Mouse (Mus musculus) hindlimb bud, embryonic 11.5 days (tissue): ENCODE data around the gene Snx25.

Experiments
- DNase-seq: peaks from one replicate; pipeline ENCODE4 v3.0.0-alpha.2; 2012; ENCODE audit warnings: low read depth, low spot score; ENCODE audit errors: extremely low spot score

The Snx25 gene

DNA sequence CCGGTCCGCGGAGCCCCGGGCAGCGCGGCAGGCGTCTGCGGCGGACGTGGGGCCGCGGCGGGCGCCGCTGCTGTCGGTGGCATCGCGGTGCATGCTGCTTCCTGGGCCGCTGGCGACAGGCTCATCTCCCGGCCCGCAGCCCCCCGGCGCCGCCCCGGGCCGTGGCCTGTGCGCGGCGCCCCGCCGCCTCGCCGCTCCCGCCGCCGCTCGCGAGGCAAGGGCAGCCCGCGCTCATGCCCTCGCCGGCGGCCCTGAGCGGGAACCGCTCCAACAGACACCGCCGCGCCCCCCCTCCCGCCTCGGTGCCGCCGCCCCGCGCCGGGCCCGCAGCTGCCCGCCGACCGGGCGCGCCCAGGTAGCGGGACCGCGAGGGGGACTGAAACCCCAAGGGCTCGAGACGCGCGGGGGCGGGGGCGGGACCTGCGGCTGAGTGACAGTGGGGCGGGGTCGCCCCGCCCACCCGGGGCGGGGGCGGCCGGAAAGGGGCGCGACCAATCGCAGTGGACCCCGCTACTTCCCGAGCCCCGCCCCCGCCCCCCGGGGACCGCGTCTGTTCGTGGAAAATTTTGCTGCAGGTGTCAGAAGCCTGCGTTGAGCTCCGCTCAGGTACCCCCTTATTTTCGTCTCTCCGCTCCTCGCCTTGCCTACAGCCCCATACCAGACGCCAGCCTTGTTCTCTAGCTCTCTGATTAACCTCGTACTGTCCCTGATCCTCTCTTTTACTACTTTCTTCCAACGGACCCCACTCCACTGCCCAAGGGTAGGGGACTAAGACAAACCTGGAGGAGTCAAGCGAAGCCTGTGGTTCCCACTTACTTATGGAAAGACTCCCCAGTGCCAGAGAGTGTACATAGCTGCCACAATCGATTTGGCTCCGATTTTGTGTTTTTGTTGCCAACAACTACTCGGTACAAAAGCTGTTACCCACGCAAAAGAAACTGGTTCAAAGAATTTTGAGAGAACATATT lies at the start of gene Snx25:
Gene Snx25, minus strand, starts transcription at position 96 of the 968 bp plus-strand sequence.
- no peak for DNase-seq

DNA sequence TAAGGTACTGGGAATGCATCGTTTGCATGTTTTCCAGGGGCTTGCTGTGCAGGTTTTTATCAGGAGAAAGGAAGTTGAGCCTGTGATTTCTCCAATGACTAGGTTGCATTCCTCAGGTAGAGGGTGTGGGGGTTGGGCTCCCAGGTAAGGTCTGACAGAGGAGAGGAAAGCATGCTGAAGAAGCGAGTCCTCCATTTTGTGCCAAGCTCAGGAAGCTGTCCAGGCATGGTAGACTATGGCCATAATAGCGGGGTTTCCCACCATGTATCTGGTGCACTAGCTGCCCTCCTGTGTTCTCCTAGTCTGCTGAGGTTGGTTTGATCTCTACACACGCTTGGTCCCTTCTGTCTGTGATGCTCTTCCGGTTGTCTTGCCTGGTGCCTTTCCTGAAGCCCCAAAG lies 45.7 kb upstream of the Snx25 start:
- no peak for DNase-seq

DNA sequence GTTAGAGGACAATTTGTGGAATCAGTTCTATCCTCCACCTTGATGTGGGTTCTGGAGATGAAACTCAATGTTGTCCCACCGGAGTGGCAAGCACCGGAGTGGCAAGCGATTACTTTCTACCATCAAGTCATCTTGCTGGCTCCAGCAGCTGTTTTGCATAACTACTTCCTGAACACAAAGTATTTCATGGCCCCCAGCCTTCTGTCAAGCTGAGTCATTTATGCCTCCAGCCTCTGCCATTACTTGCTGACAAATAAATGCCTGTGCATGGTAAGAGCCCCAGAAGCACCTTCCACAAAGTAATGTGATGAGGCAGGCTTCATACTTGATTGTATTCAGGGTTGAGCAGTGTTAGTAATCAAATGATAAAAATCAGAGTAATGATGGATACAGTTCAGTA lies 44.9 kb upstream of the Snx25 start:
- DNase-seq, result no peak

DNA sequence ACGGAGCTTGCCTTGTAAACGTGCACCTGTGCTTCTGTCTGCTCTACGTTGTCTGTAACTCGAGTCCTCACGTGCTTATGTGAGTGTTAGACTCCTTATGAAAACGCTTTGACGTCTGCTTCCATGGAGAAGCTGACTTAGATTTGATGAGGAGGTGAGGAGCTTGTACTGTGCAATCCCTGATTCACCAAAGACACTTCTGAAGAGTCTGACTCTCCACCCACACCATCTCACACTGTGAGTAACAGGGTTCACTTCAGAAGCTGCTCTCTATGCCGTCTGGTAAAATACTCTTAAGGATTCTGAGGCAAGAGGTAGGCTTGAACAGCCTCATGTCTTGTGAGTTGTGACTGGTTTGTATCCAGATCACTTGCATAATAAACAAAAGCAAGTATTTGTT lies 41.1 kb upstream of the Snx25 start:
- no peak for DNase-seq

DNA sequence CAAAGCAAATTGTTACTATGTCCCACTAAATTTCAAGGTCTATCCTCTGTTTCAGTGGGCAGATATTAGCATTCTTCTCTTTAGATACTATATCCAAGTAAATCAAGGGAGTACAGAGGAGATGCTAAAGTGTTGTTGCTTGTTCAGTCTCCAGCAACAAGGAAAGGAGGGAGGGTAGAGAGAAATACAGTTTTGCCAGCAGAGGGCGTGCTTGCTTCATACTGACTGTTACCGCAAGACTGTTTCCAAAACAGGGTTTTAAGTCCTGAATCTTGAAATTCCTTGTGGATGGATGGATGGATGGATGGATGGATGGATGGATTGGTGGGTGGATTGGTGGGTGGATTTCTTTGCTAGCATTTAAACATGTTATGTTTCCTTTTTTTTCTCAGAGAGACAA lies 33.4 kb upstream of the Snx25 start:
- peak; percentile 42 for DNase-seq

DNA sequence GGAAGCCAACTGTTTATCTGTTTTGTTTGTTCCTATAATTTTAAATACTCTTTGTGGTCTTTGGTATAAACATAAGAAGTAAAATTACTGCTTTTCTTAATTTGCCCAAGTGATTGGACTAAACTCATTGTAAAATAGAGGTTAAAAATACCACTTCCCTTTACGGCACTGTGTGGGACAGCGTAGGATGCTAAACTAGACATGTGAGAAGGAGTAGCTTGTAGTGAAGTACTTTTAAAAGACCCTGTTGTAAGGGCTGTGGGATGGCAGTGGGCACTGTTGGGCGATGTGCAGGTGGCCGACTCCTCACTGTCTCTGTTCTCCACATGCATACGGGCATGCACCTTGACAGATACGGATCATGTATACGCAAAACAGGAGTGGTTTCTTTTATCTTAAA lies 28.2 kb upstream of the Snx25 start:
- no peak for DNase-seq

DNA sequence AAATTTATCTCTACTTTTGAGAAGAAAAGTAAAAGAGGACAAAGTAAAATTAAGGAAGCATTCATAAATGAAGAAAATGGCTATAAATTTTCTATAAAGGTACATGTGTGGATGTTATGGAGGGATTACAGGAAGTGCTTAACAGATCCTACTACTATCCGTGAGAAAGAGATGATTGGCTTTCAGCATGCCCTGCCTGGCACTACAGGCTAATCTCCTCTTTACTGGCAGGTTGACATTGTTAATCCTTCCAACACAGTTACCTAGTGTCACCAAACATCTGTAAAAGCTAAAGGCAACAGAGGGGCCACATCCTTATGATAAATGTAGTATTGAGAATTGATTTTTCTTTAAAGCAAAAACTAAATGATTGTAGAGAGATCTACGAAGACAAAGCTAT lies 21.7 kb upstream of the Snx25 start:
- no peak for DNase-seq

DNA sequence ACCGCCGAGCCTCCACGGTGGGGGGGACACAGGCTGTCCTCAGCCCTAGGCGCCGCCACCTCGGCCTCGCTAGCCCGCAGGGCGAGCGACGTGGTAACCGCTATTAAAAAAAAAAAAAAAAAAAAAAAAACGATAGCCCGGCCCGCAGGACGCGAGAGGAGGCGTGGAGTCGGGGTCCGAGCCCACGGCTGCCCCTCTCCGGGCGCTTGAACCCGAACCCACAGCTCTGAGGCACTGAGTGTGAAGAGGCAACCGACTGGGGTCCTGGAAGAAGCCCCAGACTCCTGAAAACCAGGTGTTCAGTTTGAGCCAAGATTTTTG lies 11.9 kb upstream of the Snx25 start:
- DNase-seq, result no peak

DNA sequence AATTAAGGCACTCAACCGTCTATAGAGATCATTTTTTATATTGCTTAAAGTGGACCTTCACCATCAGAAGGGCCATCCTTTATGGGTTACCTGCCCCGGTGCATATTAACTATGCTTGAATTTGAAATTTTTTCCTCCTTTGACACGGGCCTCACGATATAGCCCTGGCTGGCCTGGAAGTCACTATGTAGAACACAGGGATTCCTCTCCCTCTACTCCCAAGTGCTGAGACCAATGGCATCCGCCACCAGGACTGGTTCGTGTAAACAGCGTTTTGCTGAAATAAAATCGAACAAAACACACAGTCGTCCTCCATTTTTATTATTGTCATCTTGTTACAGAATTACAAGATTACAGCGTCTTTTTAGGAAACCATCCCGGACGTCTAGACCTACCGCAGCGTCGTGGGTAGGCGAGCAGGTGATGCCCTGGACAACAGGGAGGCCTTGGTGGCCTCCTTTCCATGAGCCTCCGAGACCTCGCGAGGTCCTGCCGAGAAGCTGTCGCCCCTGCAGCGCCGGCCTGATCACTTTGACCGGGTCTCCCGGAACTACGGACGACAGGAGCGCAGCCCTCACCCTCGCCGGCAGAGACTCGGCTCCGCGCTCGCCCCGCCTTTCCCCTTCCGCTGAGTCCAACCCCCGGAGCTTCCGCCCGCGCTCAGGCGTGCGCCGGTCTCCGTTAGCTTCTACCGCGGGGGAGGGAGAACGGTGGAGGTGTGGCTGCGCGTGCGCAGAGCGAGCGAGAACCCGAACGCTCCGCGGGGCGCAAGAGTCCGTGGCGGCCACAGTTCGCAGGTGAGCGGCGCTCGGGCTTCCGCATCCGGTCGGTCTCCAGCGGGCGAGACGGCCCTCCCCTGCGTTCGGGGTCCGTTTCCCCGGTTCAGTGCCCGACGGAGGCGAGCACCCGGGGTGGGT lies 11.3 kb upstream of the Snx25 start:
- peak; percentile 71 for DNase-seq

DNA sequence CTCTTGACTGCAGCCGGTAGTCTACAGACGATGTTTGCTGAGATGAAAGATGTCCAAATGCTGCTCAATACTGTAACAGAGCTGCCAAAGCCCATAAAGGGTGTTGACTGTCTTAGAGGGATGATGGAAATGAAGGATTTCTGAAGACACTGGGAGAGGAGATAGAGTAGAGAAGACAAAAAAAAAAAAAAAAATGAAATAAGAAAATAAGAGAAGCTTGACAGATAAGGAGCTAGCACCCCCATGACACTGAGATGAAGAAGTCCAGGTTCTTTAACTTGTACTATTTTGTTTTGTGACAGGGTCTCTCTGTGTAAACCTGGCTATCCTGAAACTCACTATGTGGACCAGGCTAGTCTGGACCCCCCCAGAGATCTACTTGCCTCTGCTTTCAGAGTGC lies 1.1 kb upstream of the Snx25 start:
- no peak for DNase-seq

DNA sequence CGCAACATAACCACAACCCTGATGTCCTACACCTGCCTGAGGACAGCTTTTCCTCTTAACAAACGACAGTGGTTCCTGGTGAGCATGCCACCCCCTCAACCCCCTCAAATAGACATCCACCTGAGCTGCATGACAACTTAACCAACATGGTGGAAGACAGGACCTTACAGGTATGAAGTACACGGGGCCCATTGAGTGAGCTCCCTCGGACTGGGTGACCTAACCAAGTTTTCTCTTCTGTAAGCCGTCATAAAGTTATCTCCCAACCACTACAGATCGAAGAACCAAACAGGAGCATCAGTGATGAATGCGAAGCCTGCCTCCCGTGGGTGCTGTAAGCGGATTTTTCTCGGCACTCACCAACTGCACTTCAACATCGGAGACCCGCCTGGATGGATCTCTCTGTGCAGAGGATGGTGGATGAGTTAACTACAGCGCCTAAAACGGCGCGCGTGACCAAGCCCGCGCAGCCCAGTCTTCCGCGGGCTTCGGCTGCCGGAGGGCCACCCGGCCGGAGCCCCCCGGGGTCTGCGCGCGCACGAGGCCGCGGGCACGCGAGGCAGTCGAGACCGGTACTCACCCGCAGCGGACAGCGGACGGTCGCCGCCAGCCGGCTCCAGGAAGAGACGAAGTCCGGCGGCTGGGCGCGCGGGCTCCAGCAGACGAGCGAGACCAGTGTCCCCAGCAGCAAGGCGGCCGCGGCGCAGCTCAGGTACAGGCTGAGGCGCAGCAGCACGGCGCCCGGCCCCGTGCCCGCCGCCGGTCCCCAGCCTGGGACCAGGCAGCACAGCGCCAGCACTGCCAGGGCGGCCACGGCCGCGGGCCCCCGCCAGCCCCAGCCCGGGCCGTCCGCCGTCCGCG lies 527 bp downstream of the Snx25 start, which contains the start of gene Cfap97:
Gene Cfap97, plus strand, starts transcription at position 570 of the 861 bp plus-strand sequence.
- DNase-seq, result no peak

DNA sequence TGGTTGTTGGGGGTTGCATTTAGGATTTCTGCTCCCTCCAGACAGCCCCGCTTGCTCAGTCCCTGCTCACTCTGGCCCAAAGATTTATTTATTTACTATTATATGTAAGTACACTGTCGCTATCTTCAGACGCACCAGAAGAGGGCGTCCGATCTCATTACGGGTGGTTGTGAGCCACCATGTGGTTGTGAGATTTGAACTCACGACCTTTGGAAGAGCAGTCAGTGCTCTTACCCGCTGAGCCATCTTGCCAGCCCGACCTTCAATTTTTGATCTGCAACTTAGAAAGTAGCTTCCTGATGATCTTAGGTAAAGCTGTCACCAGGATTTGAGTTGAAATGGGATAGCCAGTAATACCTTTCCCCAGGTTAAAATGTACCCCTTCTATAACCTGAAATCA lies 2.2 kb downstream of the Snx25 start:
- no peak for DNase-seq

DNA sequence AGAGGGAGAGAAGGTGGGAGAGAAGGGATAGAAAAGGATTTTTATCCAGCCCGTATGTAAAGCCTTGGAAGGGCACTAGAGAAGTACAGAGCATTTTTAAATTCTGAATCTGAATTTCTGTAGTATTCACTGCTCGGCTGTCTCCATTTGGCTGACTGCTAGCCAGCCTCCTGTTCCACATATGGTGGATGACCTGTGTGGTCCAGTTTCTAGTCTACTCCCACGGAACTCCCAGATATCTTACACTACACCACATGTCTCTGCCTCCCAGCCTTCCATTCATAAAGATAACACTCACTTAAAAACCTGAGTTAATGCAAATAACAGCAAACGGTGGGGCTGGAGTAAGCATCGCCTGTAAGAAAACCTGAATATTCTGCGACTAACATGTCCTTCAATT lies 2.7 kb downstream of the Snx25 start:
- DNase-seq, result no peak

DNA sequence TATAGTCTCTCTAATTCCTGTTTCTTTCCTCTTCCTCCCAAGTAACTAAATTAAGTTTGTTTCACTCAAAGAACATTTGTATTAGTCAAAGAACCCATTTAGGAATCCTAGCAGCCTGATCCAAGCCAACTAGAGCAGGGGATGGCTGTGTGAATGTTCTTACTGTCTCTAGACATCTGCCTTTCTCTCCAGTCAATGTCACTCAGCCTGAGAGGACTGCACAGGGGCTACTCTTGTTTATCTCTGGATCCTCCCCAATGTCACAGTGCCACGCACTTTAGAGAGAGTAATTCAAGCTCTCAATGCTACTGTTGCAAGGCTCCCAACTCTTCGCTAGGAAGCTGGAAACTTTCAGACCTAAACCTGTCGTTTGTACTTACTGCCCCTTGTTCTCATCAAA lies 5.8 kb downstream of the Snx25 start:
- no peak for DNase-seq

DNA sequence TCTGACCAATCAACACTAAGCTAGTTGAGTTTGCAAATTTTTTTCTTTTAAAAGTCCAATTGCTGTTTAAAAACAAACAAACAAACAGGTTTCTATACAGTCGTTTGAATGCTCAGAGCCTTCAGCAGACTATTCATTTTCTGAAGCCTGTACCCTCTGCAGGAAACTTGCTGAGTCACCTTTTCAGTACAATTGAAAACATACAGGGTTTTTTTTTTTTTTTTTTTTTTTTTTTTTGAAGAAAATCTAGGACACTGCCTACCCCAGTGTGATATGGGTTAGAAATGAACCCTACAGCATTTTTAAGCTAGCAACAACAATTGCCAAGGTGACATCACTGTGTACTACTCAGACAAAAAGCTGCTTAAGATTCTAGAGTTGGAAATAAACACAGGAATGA lies 8.0 kb downstream of the Snx25 start:
- no peak for DNase-seq

DNA sequence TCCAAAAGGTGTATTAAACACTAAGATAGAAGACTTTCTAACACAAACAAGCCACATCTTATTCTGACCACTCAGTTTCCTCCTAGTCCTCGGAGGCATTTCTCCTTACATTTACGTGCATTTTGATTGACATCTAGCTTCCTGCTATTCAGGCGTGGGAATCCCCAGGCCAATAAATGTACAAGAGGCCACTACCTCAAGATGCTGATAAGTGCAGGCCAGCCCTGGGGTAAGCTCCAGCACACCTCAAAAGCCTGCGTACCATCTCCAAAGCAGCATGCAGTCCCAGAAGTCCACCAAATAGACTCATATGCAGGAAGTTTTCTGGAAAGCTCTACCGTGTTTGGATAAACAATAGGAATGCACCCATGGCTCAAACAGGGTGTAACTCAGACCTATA lies 8.5 kb downstream of the Snx25 start:
- DNase-seq, result no peak

DNA sequence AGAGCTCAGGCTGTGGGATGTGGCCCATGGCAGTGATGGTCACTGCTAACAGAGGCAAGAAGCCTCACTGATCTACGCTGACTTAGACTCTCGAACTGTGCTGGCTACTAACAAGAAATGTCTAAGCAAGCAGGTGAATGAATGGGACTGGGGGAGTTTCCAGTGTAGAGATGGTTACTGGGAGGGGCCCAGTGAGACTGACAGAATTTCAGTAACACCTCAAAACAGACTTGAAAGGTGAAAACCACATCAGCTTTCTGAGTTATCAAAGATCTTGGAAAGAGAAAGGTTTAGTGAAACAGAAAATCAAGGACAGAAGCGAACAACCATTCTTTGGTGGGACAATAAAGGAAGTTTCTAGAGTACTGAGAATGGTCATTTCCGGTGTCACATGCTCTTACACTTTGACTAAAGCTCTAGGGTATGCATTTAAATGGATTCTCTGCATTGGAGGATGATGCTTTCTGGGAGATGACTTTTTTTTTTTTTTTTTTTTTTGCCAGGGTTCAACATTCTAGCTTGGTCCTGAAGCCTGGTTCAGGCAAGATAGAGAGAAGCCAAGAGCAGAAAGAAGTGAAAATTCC lies 9.4 kb downstream of the Snx25 start:
- no peak for DNase-seq

DNA sequence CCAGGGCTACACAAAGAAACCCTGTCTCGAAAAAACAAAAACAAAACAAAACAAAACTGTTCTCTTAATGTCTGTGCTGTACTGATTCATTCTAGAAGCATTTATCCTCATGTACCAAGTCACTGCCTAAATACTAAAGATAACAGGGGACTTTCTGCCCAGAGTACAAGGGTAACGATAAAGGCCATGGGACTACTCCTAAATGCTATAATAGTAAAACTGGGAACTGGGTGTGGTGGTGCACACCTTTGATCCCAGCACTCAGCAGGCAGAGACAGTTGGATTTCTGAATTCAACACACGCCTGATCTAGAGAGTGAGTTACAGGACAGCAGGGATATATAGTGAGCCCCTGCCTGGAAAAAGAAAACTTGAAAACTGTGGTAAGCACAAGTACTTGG lies 10.3 kb downstream of the Snx25 start:
- DNase-seq, result no peak

DNA sequence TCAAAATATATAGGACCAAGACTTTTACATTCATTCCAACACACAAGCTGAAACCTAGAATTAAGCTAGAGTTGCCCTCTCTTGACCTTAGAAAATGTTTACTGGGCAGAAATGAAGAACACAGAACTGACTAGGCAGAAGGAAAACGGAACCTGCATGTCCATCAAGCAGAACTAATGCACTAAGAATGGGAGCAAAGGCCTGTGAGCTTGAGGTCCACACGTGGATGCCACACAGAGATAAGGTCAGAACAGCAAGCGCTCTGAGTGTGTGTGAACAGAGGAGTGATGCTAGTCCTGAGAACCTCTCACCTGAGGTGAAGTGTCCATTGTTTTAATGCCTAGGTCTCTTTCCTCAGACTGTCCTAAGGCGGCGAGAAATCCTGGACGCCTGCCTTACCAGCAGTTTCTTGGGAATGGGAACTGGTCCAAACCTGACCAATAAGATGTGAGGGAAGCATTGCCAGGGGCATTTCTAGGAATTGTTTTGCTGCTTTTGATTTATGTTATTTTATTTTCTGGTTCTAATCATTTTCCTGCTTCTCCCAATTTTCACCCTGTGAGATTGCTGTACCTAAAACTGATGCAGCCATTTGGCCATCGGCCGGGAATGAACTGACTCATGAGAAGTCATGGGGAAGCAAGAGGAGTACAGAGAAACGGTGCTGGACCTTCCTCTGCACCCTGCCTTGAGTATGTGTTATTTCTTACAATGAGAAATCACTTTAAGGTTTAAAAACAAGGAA lies 11.4 kb downstream of the Snx25 start:
- DNase-seq, result no peak
